Mouse (Mus musculus) liver, embryonic 13.5 days (tissue): ENCODE results near the gene Rnf123. TPM values are rescaled to one million over a fixed set of nuclear protein-coding genes. Genes with fewer than 3 reads are reported as not detected.

Source experiments
- ATAC-seq: fragments of 200-750 bp; cut with Nextera tagmentation; 2 replicates; pipeline ENCODE4 v1.8.0; 2017; ENCODE audit warnings: low read depth, mild to moderate bottlenecking, moderate number of reproducible peaks, moderate library complexity
- DNase-seq: peaks from one replicate; pipeline ENCODE4 v3.0.0; 2022
- H3K27ac ChIP-seq: fragments of 300-500 bp; sonication (generic); 2 replicates; pipeline ENCODE4 v1.5.1; 2015; ENCODE audit warnings: moderate library complexity, mild to moderate bottlenecking, inconsistent platforms
- H3K27me3 ChIP-seq: fragments of 300-500 bp; sonication (generic); 2 replicates; pipeline ENCODE4 v1.6.1; 2015; ENCODE audit warnings: mild to moderate bottlenecking, inconsistent platforms
- H3K36me3 ChIP-seq: fragments of 300-500 bp; sonication (generic); 2 replicates; pipeline ENCODE4 v1.6.1; 2015; ENCODE audit warnings: mild to moderate bottlenecking, inconsistent platforms
- H3K4me1 ChIP-seq: fragments of 300-500 bp; sonication (generic); replicated peaks from 2 replicates; pipeline ENCODE4 v1.6.1; 2015; ENCODE audit warnings: inconsistent platforms
- H3K4me2 ChIP-seq: fragments of 300-500 bp; sonication (generic); 2 replicates; pipeline ENCODE4 v1.6.1; 2015; ENCODE audit warnings: inconsistent platforms, mild to moderate bottlenecking, moderate library complexity
- H3K4me3 ChIP-seq: fragments of 300-500 bp; sonication (generic); replicated peaks from 2 replicates; pipeline ENCODE4 v1.5.1; 2015; ENCODE audit warnings: mild to moderate bottlenecking, inconsistent platforms
- H3K9ac ChIP-seq: fragments of 300-500 bp; sonication (generic); 2 replicates; pipeline ENCODE4 v1.6.1; 2015; ENCODE audit warnings: mild to moderate bottlenecking, inconsistent platforms
- H3K9me3 ChIP-seq: fragments of 300-500 bp; sonication (generic); replicated peaks from 2 replicates; pipeline ENCODE4 v1.6.1; 2016; ENCODE audit warnings: inconsistent platforms
- WGBS: fragments of 180-500 bp; shearing (Covaris S2); methylation state at CpG from one replicate; pipeline ENCODE4 v1.1.7; 2015; ENCODE audit not compliant: insufficient replicate concordance; 5-methylcytosine and 5-hydroxymethylcytosine counted together
- polyA plus RNA-seq: library from polyadenylated mRNA; unstranded; fragments of >200 nt; fragmentation: Nextera tagmentation; extraction: Ambion mirVana; gene quantifications from 2 replicates; pipeline ENCODE4 v1.2.1, GENCODE M21; 2015

The Rnf123 gene
- 80.8 and 88.0 TPM in 2 replicates for polyA plus RNA-seq

- 15% methylated on average over 12 of the region's 12 CpGs for WGBS
- Histone ChIP-seq H3K9me3 (no peaks in the 10 kb centered on the region), H3K4me1 (peaks cover 90% of the 10 kb centered on the region), H3K9ac (peak within 1 kb of the TSS; percentile 99), H3K4me2 (peak within 1 kb of the TSS; percentile 91), H3K36me3 (peaks cover 58% of the 10 kb centered on the region), H3K4me3 (peak within 1 kb of the TSS; percentile 41), H3K27me3 (peaks cover 10% of the 10 kb centered on the region; the same call in 1 of the 2 replicates), H3K27ac (peak within 1 kb of the TSS; percentile 100)
- peak; percentile 55 for DNase-seq
- ATAC-seq: peak; percentile 32
These were observed at the start of gene Rnf123 for GRCm38 (mm10) chr9:108082988-108083431. Rnf123 (minus strand) TSS chr9:108083346.

- DNase-seq: no peak
- Histone ChIP-seq H3K4me3 (no peak overlapping the region), H3K27me3 (peaks cover 22% of the 10 kb centered on the region), H3K27ac (no peak overlapping the region), H3K9ac (no peak overlapping the region), H3K4me1 (no peaks in the 10 kb centered on the region), H3K36me3 (no peaks in the 10 kb centered on the region), H3K4me2 (no peak overlapping the region), H3K9me3 (no peaks in the 10 kb centered on the region)
- no peak for ATAC-seq
- WGBS: 74% methylated on average over 3 of the region's 3 CpGs
These were observed 49.2 kb upstream of the Rnf123 start for GRCm38 (mm10) chr9:108132373-108132772.

- ATAC-seq: no peak
- H3K4me3 ChIP-seq: no peak overlapping the region
- H3K4me2 ChIP-seq: no peak overlapping the region
- no peaks in the 10 kb centered on the region for H3K4me1 ChIP-seq
- peaks cover 13% of the 10 kb centered on the region for H3K27me3 ChIP-seq
- no peaks in the 10 kb centered on the region for H3K36me3 ChIP-seq
- H3K9ac ChIP-seq: no peak overlapping the region
- H3K27ac ChIP-seq: no peak overlapping the region
- WGBS: 25% methylated on average over 5 of the region's 5 CpGs
- no peak for DNase-seq
- no peaks in the 10 kb centered on the region for H3K9me3 ChIP-seq
These were observed 48.4 kb upstream of the Rnf123 start for GRCm38 (mm10) chr9:108131502-108131901.

GRCm38 (mm10) chr9:108129042-108129948 lies 46.1 kb upstream of the Rnf123 start:
- ATAC-seq (no peak), DNase-seq (no peak)
- Histone ChIP-seq H3K27ac (no peak overlapping the region), H3K9ac (no peak overlapping the region), H3K4me3 (no peak overlapping the region), H3K36me3 (no peaks in the 10 kb centered on the region), H3K4me1 (no peaks in the 10 kb centered on the region), H3K4me2 (no peak overlapping the region), H3K9me3 (no peaks in the 10 kb centered on the region), H3K27me3 (peaks cover 12% of the 10 kb centered on the region)
- WGBS: 56% methylated on average over 13 of the region's 13 CpGs

- DNase-seq (no peak), ATAC-seq (no peak)
- Histone ChIP-seq H3K36me3 (no peaks in the 10 kb centered on the region), H3K9ac (no peak overlapping the region), H3K9me3 (no peaks in the 10 kb centered on the region), H3K4me1 (no peaks in the 10 kb centered on the region), H3K4me3 (no peak overlapping the region), H3K4me2 (no peak overlapping the region), H3K27me3 (peaks cover 12% of the 10 kb centered on the region), H3K27ac (no peak overlapping the region)
- WGBS: 72% methylated on average over 11 of the region's 11 CpGs
These were observed 45.1 kb upstream of the Rnf123 start for GRCm38 (mm10) chr9:108128248-108128647.

GRCm38 (mm10) chr9:108126436-108127180 lies 43.5 kb upstream of the Rnf123 start:
- DNase-seq (no peak), ATAC-seq (no peak)
- WGBS: 69% methylated on average over 17 of the region's 17 CpGs
- H3K9me3 ChIP-seq: no peaks in the 10 kb centered on the region
- H3K27me3 ChIP-seq: peaks cover 12% of the 10 kb centered on the region
- no peak overlapping the region for H3K9ac ChIP-seq
- H3K4me2 ChIP-seq: no peak overlapping the region
- no peak overlapping the region for H3K27ac ChIP-seq
- no peaks in the 10 kb centered on the region for H3K4me1 ChIP-seq
- H3K36me3 ChIP-seq: no peaks in the 10 kb centered on the region
- no peak overlapping the region for H3K4me3 ChIP-seq

GRCm38 (mm10) chr9:108125731-108126130 lies 42.6 kb upstream of the Rnf123 start:
- Histone ChIP-seq H3K27ac (no peak overlapping the region), H3K9me3 (no peaks in the 10 kb centered on the region), H3K36me3 (no peaks in the 10 kb centered on the region), H3K9ac (no peak overlapping the region), H3K4me2 (no peak overlapping the region), H3K27me3 (peaks cover 12% of the 10 kb centered on the region), H3K4me1 (peaks cover 7% of the 10 kb centered on the region), H3K4me3 (no peak overlapping the region)
- ATAC-seq (no peak), DNase-seq (no peak)
- WGBS: 72% methylated on average over 8 of the region's 8 CpGs

- Histone ChIP-seq H3K9ac (no peak overlapping the region), H3K27ac (no peak overlapping the region), H3K4me3 (no peak overlapping the region), H3K4me2 (no peak overlapping the region), H3K36me3 (no peaks in the 10 kb centered on the region), H3K4me1 (peaks cover 24% of the 10 kb centered on the region), H3K9me3 (no peaks in the 10 kb centered on the region), H3K27me3 (peaks cover 12% of the 10 kb centered on the region)
- ATAC-seq: no peak
- WGBS: 59% methylated on average over 4 of the region's 4 CpGs
- DNase-seq: no peak
These were observed 40.8 kb upstream of the Rnf123 start for GRCm38 (mm10) chr9:108123916-108124315.

- H3K9ac ChIP-seq: no peak overlapping the region
- peaks cover 24% of the 10 kb centered on the region for H3K4me1 ChIP-seq
- no peaks in the 10 kb centered on the region; the same call in 1 of the 2 replicates for H3K27me3 ChIP-seq
- no peak for ATAC-seq
- H3K4me3 ChIP-seq: no peak overlapping the region
- no peaks in the 10 kb centered on the region for H3K9me3 ChIP-seq
- H3K27ac ChIP-seq: no peak overlapping the region
- DNase-seq: no peak
- no peak overlapping the region for H3K4me2 ChIP-seq
- no peaks in the 10 kb centered on the region for H3K36me3 ChIP-seq
- 79% methylated on average over 10 of the region's 10 CpGs for WGBS
These were observed 38.2 kb upstream of the Rnf123 start for GRCm38 (mm10) chr9:108121170-108121969.

GRCm38 (mm10) chr9:108120671-108121070 lies 37.5 kb upstream of the Rnf123 start:
- no peak overlapping the region for H3K9ac ChIP-seq
- H3K4me1 ChIP-seq: peaks cover 24% of the 10 kb centered on the region
- no peaks in the 10 kb centered on the region for H3K36me3 ChIP-seq
- peaks cover 4% of the 10 kb centered on the region for H3K27me3 ChIP-seq
- no peak overlapping the region for H3K4me3 ChIP-seq
- WGBS: 68% methylated on average over 8 of the region's 8 CpGs
- H3K27ac ChIP-seq: no peak overlapping the region
- no peak overlapping the region for H3K4me2 ChIP-seq
- no peak for ATAC-seq
- no peaks in the 10 kb centered on the region for H3K9me3 ChIP-seq
- DNase-seq: no peak
